In genomic region chr19:60883129-60883528, GRCm38 (mm10) we compare ENCODE assay signal across 8 mouse cellular contexts. TPM values are rescaled to one million over a fixed set of nuclear protein-coding genes. Genes with fewer than 3 reads are reported as not detected.
DNase-seq lines count a peak whose midpoint lies in the region; ATAC-seq and TF ChIP-seq lines count a peak whose summit lies in the region.

No protein-coding gene starts in this region.

- WGBS in hindbrain, embryonic 15.5 days, result 6% methylated on average over 3 of the region's 3 CpGs
- 11% methylated on average over 3 of the region's 3 CpGs for WGBS in hindbrain, embryonic 11.5 days
- WGBS in kidney, postnatal 0 days, result 8% methylated on average over 3 of the region's 3 CpGs

- no peaks in the 10 kb centered on the region for H3K27me3 ChIP-seq in hindbrain, embryonic 15.5 days
- no peaks in the 10 kb centered on the region for H3K27me3 ChIP-seq in hindbrain, embryonic 11.5 days (ENCODE audit: control insufficient read depth, insufficient read depth, low read length)
- no peaks in the 10 kb centered on the region for H3K27me3 ChIP-seq in G1E (ENCODE audit: insufficient read depth, low read length)
- H3K27me3 ChIP-seq in kidney, postnatal 0 days (ENCODE audit: insufficient read depth, low read length), result no peaks in the 10 kb centered on the region
- H3K27me3 ChIP-seq in myocyte (ENCODE audit: control insufficient read depth, insufficient read depth, insufficient read length), result no peaks in the 10 kb centered on the region

- H3K4me2 ChIP-seq in hindbrain, embryonic 15.5 days, result no peak overlapping the region
- H3K4me2 ChIP-seq in hindbrain, embryonic 11.5 days (replicated peaks; ENCODE audit: low read depth, low read length), result no peak overlapping the region
- no peak overlapping the region for H3K4me2 ChIP-seq in kidney, postnatal 0 days (ENCODE audit: low read length)
- no peak overlapping the region for H3K4me2 ChIP-seq in myocyte (ENCODE audit: low read depth)

- TF ChIP-seq CTCF in G1E (IDR thresholded peaks at IDR 0.05; ENCODE audit: low read depth, low read length), result no peak
- peak; percentile 81 for TF ChIP-seq CTCF in kidney, postnatal 0 days (IDR thresholded peaks at IDR 0.05; ENCODE audit: low read depth)

- 0 out of 2 replicates have a peak, but pooled peaks have one; percentile 38 for ATAC-seq in hindbrain, embryonic 15.5 days (ENCODE audit: low FRiP score, low read depth)
- no peak for ATAC-seq in hindbrain, embryonic 11.5 days (ENCODE audit: low FRiP score)
- peak; percentile 29 for ATAC-seq in G1E (ENCODE audit: extremely low read depth, insufficient number of reproducible peaks, low FRiP score, poor library complexity, severe bottlenecking)
- ATAC-seq in kidney, postnatal 0 days (replicated peaks; ENCODE audit: low FRiP score, low read depth), result peak; percentile 69; the same call in 1 of the 2 replicates
- ATAC-seq in erythroid progenitor cell, adult 5-6 weeks (replicated peaks; ENCODE audit: low FRiP score, poor library complexity, severe bottlenecking), result no peak

- H3ac ChIP-seq in myocyte (ENCODE audit: control insufficient read depth, insufficient read length), result no peak overlapping the region

- no peak for DNase-seq in hindbrain, embryonic 11.5 days (ENCODE audit: low spot score)
- DNase-seq in G1E (ENCODE audit: low spot score), result no peak
- DNase-seq in cerebellum, postnatal 14 days, result peak; percentile 61
- DNase-seq in kidney, postnatal 0 days (ENCODE audit: low spot score), result peak; percentile 82
- DNase-seq in T-cell, adult 2 months (ENCODE audit: low spot score), result no peak

- H3K36me3 ChIP-seq in hindbrain, embryonic 15.5 days, result no peaks in the 10 kb centered on the region
- no peaks in the 10 kb centered on the region for H3K36me3 ChIP-seq in hindbrain, embryonic 11.5 days (ENCODE audit: control insufficient read depth, insufficient read depth, low read length)
- H3K36me3 ChIP-seq in G1E (replicated peaks), result no peaks in the 10 kb centered on the region
- H3K36me3 ChIP-seq in kidney, postnatal 0 days (ENCODE audit: insufficient read depth, low read length), result no peaks in the 10 kb centered on the region
- no peaks in the 10 kb centered on the region for H3K36me3 ChIP-seq in myocyte (ENCODE audit: control insufficient read depth, insufficient read depth)

- H3K79me2 ChIP-seq in myocyte (ENCODE audit: control insufficient read depth, insufficient read depth), result no peaks in the 10 kb centered on the region

- no peak overlapping the region for H3K4me3 ChIP-seq in hindbrain, embryonic 15.5 days
- H3K4me3 ChIP-seq in hindbrain, embryonic 11.5 days (ENCODE audit: low read depth, low read length), result no peak overlapping the region
- H3K4me3 ChIP-seq in G1E (ENCODE audit: low read depth, low read length) (no peak overlapping the region), myocyte (no peak overlapping the region)
- no peak overlapping the region for H3K4me3 ChIP-seq in kidney, postnatal 0 days (replicated peaks; ENCODE audit: low read depth, low read length)

- no peak for TF ChIP-seq POLR2A in myocyte (IDR thresholded peaks at IDR 0.05; ENCODE audit: insufficient read length, low read depth)

- no peaks in the 10 kb centered on the region for H3K4me1 ChIP-seq in hindbrain, embryonic 15.5 days (replicated peaks)
- no peaks in the 10 kb centered on the region for H3K4me1 ChIP-seq in hindbrain, embryonic 11.5 days (replicated peaks; ENCODE audit: control insufficient read depth, insufficient read depth, low read length)
- peaks cover 9% of the 10 kb centered on the region for H3K4me1 ChIP-seq in G1E (ENCODE audit: insufficient read depth, low read depth, low read length)
- no peaks in the 10 kb centered on the region for H3K4me1 ChIP-seq in kidney, postnatal 0 days (replicated peaks; ENCODE audit: insufficient read depth, low read length)

- no peaks in the 10 kb centered on the region for H3K9me3 ChIP-seq in hindbrain, embryonic 15.5 days
- no peaks in the 10 kb centered on the region for H3K9me3 ChIP-seq in hindbrain, embryonic 11.5 days (ENCODE audit: control insufficient read depth, low read length)
- no peaks in the 10 kb centered on the region for H3K9me3 ChIP-seq in G1E (replicated peaks)
- no peaks in the 10 kb centered on the region for H3K9me3 ChIP-seq in kidney, postnatal 0 days (replicated peaks; ENCODE audit: low read length)

- H3K9ac ChIP-seq in hindbrain, embryonic 15.5 days, result no peak overlapping the region
- H3K9ac ChIP-seq in hindbrain, embryonic 11.5 days (ENCODE audit: low read depth, low read length), result no peak overlapping the region
- no peak overlapping the region for H3K9ac ChIP-seq in kidney, postnatal 0 days (ENCODE audit: low read depth, low read length)

- H3K27ac ChIP-seq in hindbrain, embryonic 15.5 days (replicated peaks), result no peak overlapping the region
- no peak overlapping the region for H3K27ac ChIP-seq in hindbrain, embryonic 11.5 days (ENCODE audit: low read depth, low read length)
- no peak overlapping the region for H3K27ac ChIP-seq in kidney, postnatal 0 days

TF ChIP-seq in myocyte, 11 proteins besides CTCF, POLR2A, EP300 and RAD21:
- no peak for TF ChIP-seq POLR2AphosphoS2 (IDR thresholded peaks at IDR 0.05; ENCODE audit: insufficient read length, low read depth)
- no peak for TF ChIP-seq MAX (IDR thresholded peaks at IDR 0.05; ENCODE audit: low read depth)
- no peak for TF ChIP-seq REST (IDR thresholded peaks at IDR 0.05; ENCODE audit: insufficient read depth, insufficient read length)
- no peak for TF ChIP-seq E2F4 (IDR thresholded peaks at IDR 0.05; ENCODE audit: insufficient read depth)
- no peak for TF ChIP-seq SRF (IDR thresholded peaks at IDR 0.05; ENCODE audit: control insufficient read depth, insufficient read length, low read depth)
- peak; percentile 42 for TF ChIP-seq USF1 (IDR thresholded peaks at IDR 0.05; ENCODE audit: low read depth)
- TF ChIP-seq TCF3 (IDR thresholded peaks at IDR 0.05; ENCODE audit: insufficient read length, low read depth), result no peak

RNA-seq across cellular contexts. Expression of gene Grk5, which starts 6.4 kb away (rescaled TPM):
- polyA plus RNA-seq in hindbrain, embryonic 15.5 days (2015; fragmentation: Nextera tagmentation; extraction: Ambion mirVana), result 1.6 and 2.0 TPM in 2 replicates
- polyA plus RNA-seq in hindbrain, embryonic 11.5 days (2014; fragmentation: Nextera tagmentation; extraction: Ambion mirVana), result 3.0 and 3.7 TPM in 2 replicates
- 2.1 and 2.6 TPM in 2 replicates for total RNA-seq in G1E (2014; fragmentation: Nextera tagmentation)
- total RNA-seq in G1E (2017), result 4.0 and 4.6 TPM in 2 replicates
- polyA plus RNA-seq in G1E (2012), result 1.0 and 1.9 TPM in 2 replicates
- 2.3 and 2.9 TPM in 2 replicates for polyA plus RNA-seq in kidney, postnatal 0 days (2015; fragmentation: Nextera tagmentation; extraction: Ambion mirVana)
- 4.0 TPM for polyA plus RNA-seq in myocyte (2012; fragmentation: generic; extraction: Trizol)
- total RNA-seq in erythroid progenitor cell, adult 5-6 weeks (2015; ENCODE audit: low replicate concordance), result 2.2 and 2.5 TPM in 2 replicates
- 8.0 and 11.1 TPM in 2 replicates for total RNA-seq in erythroid progenitor cell, adult 5-6 weeks (2017; ENCODE audit: low replicate concordance)

RNA-seq across cellular contexts. Expression of gene Prdx3, which starts 8.8 kb away (rescaled TPM):
- polyA plus RNA-seq in hindbrain, embryonic 15.5 days (2015; fragmentation: Nextera tagmentation; extraction: Ambion mirVana), result 109 and 112 TPM in 2 replicates
- 119 and 121 TPM in 2 replicates for polyA plus RNA-seq in hindbrain, embryonic 11.5 days (2014; fragmentation: Nextera tagmentation; extraction: Ambion mirVana)
- total RNA-seq in G1E (2014; fragmentation: Nextera tagmentation) (512 and 583 TPM in 2 replicates), G1E (2017) (426 and 446 TPM in 2 replicates)
- polyA plus RNA-seq in G1E (2012) (15.3 and 17.9 TPM in 2 replicates), myocyte (2012; fragmentation: generic; extraction: Trizol) (105 TPM)
- 190 and 193 TPM in 2 replicates for polyA plus RNA-seq in kidney, postnatal 0 days (2015; fragmentation: Nextera tagmentation; extraction: Ambion mirVana)
- total RNA-seq in erythroid progenitor cell, adult 5-6 weeks (2015; ENCODE audit: low replicate concordance), result 158 and 178 TPM in 2 replicates
- 104 and 105 TPM in 2 replicates for total RNA-seq in erythroid progenitor cell, adult 5-6 weeks (2017; ENCODE audit: low replicate concordance)

RNA-seq across cellular contexts. Expression of gene Sfxn4, which starts 21.9 kb away (rescaled TPM):
- 12.5 and 12.8 TPM in 2 replicates for polyA plus RNA-seq in hindbrain, embryonic 15.5 days (2015; fragmentation: Nextera tagmentation; extraction: Ambion mirVana)
- 14.6 and 15.4 TPM in 2 replicates for polyA plus RNA-seq in hindbrain, embryonic 11.5 days (2014; fragmentation: Nextera tagmentation; extraction: Ambion mirVana)
- total RNA-seq in G1E (2014; fragmentation: Nextera tagmentation) (2.7 and 6.1 TPM in 2 replicates), G1E (2017) (0.82 and 2.0 TPM in 2 replicates)
- polyA plus RNA-seq in G1E (2012) (0.04 and 0.13 TPM in 2 replicates), myocyte (2012; fragmentation: generic; extraction: Trizol) (2.7 TPM)
- 8.3 and 8.7 TPM in 2 replicates for polyA plus RNA-seq in kidney, postnatal 0 days (2015; fragmentation: Nextera tagmentation; extraction: Ambion mirVana)
- total RNA-seq in erythroid progenitor cell, adult 5-6 weeks (2015; ENCODE audit: low replicate concordance), result 2.9 TPM in 1 of 2 replicates, not detected in the other
- 3.0 TPM in 1 of 2 replicates, not detected in the other for total RNA-seq in erythroid progenitor cell, adult 5-6 weeks (2017; ENCODE audit: low replicate concordance)

Comparison
In these comparisons a context has a peak if more than half of its experiments do, and no peak if none do; other contexts are left out.
1. ATAC-seq: peak in hindbrain, embryonic 15.5 days (single experiment), G1E (single experiment) and kidney, postnatal 0 days (single experiment); none in hindbrain, embryonic 11.5 days (single experiment) and erythroid progenitor cell, adult 5-6 weeks (single experiment).
2. DNase-seq: peak in cerebellum, postnatal 14 days (2 of 2) and kidney, postnatal 0 days (single experiment); none in hindbrain, embryonic 11.5 days (single experiment), G1E (single experiment) and T-cell, adult 2 months (single experiment).